Mouse (Mus musculus) ovary, postnatal 14 days (tissue): ENCODE data around the gene Fbxo3.
"Not testable (repeated sequence)": the region's sequence is repeated elsewhere in the genome, so short reads cannot be mapped to it uniquely, and the experiment has no call there.

ENCODE experiments used
- DNase-seq: peaks from one replicate; pipeline ENCODE4 v3.0.0; 2022; ENCODE audit warnings: low spot score

The Fbxo3 gene

DNA sequence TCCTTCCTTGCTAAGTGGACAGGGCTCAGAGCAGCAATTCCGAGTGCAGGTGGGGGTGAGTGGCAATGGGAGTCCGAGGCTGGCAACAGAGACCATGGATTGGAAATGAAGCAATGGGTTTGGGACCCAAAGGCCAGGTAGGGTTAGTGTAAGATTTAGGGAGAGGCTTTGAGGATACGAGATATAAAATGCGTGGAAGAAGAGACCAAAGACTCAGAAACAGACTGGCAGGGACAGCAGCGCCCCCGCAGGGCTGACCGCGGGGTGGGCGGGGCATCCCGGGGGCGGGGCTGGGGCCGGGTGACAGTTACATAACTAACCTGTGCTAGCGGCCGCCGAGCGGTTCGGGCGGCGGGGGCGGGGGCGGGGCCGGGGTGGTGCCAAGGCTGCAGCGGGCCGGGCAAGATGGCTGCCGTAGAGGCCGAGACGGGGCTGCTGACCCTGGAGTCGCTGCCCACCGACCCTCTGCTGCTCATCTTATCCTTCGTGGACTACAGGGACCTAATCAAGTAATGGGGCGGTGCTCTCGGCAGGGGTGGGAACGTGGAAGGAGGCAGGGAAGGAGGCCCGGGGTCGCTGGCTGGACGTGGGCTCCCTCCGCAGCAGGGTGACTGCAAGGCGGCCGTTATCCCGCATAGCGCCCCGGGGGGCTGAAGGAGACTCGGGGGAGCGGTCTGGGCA is at the start of gene Fbxo3:
Gene Fbxo3 (plus strand): TSS at position 264 of the 681 bp plus-strand sequence.
- DNase-seq: peak; percentile 77

DNA sequence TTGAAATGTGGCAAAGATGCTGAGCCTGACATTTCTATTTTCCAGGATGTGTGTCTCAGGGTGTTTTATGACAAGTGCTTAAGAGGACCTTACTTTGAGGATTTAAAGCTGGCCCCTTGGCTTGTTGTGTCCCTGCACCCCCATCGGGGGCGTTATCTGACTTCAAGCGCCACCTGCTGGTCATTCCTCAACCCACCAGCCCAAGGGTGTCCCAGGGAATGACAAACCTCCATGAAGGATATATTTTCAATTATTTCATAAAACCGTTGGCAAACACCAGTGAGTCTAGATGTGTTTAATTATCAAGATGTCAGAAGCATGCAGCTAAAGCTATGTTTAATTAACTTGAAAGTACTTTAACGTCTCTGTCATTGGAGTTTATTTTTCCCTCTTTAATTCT is 45.3 kb upstream of the Fbxo3 start:
- peak; percentile 79 for DNase-seq

DNA sequence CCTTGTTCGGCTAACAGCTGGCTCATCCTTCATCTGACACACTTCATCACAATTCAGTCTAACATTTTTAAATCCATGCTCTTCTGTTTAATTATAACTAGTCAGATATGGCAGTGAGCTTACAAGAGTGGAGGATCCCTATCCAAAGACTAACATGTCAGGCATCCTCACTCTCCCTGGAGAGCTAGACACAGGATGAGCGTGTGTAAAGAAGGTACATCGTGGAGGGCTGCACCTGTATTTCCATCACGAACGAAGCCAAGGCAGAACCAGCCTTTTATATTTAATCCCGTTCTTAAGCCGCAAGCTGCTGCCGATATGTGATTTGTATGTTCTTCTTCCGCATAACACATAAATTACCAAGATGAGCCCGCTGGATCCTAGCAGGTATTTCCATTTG is 44.4 kb upstream of the Fbxo3 start:
- DNase-seq: no peak

DNA sequence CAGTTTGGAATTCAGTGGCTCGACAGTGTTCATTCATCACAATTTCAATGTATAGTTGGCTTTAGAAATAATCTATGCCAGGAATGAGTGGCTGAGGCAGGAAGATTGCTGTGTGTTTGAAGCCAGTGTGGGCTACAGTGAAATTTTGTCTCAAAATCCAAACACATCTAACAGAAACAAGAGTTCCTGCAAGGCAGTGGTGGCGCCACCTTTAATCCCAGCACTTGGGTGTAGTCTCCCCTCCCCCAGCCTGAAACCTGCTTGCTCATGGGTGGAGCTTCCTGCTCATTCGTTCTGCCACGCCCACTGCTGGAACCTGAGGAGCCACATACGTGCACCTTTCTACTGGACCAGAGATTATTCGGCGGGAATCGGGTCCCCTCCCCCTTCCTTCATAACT is 39.9 kb upstream of the Fbxo3 start:
- DNase-seq: not testable (repeated sequence)

DNA sequence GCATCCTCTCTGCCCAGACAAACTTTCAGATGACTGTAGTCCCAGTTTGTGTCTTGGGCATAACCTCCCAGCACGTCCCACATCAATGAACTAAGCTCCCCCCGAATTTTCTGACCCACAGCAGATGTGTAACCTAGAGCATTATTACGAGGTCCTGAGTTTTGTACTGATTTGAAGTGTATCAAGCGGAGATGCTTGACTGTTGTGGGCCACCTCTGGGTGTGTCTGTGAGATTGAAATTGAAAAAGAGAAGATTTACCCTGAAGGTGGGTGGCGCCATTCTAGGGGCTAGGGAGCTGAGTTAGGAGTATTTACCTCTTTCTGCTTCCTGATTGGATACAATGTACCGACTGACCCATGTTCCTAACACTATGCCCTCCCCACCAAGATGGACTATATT is 37.8 kb upstream of the Fbxo3 start:
- DNase-seq: no peak

DNA sequence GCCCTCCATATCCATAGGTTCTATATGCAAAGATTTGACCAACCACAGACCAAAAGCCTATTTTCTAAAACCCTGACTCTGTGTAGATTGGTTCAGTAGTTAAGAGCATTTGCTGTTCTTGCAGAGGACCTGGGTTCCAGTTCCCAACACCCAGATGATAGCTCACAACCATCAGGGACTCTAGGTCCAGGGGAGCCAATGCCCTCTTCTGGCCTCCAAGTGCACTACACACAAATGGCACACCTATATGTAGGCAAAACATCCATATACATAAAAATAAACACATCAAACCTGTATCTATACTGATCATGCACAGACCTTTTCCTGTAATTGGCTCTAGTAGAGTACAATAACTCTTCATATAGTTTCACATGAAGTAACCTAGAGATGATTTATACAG is 36.2 kb upstream of the Fbxo3 start:
- no peak for DNase-seq

DNA sequence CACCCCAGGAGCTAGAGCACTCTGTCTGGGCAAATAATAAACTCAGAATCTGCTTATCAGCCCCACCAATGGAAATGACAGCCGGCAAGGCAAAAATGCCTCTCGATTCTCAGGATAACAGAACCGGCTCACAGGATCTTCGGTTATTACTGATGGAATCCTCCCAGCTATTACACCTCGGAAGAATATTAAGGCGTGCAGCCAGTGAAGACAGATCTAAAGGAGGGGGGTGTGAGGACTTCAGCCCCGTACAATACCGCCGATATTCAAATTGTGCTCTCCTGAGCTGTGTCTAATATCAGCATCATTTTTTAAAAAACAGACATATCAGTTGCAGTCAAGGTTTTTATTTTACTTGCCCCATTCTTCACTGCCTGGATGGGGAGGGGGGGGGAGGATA is 35.4 kb upstream of the Fbxo3 start:
- DNase-seq: no peak

DNA sequence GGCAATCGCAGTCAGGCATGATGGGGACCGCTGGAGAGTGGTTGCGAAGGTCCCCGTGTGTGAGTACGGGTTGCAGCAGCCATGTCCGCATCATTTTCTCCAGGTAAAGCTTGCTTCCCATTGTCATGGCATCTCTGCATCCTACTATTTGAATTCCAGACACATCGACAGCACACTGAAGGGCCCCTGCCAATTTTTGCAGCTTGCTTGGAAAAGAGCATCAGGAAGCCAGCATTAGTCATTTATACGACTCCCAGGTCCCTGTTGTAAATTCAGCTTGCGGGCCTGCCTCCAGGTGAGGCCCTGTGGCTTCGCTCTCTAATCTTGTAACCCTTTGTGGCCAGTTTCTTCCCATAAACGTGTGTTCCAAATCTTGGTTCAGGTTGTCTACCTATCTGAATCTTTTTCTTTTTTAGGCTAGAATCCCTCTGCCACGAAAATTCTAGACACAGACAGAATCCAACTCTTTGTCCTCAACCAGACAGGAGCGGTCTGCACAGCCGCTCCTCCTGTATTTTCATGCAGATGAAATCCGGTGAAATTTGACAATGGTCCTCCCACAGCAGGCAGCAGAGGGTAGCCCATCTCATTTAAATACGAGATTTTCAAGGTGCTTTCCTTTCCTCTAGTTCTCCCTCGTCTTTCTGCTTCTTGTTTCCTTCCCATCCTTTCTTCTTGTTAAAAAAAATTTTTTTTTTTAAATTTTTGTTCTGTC is 34.7 kb upstream of the Fbxo3 start:
- no peak for DNase-seq

DNA sequence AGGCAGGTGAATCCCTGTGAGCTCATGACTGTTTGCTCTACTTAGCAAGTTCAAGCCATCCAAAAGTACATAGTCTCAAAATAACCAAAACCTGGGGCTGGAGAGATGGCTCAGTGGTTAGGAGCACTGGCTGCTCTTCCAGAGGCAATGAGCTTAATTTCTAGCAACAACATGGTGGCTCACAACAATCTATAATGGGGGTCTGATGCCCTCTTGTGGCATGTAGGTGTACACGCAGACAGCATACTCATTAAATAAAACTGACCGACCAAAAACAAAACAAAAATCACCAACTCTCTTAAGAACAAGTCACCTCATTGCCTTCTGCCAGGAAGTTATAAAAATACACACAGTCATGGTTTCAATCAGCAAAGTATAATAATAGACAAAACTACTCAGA is 26.4 kb upstream of the Fbxo3 start:
- no peak for DNase-seq

DNA sequence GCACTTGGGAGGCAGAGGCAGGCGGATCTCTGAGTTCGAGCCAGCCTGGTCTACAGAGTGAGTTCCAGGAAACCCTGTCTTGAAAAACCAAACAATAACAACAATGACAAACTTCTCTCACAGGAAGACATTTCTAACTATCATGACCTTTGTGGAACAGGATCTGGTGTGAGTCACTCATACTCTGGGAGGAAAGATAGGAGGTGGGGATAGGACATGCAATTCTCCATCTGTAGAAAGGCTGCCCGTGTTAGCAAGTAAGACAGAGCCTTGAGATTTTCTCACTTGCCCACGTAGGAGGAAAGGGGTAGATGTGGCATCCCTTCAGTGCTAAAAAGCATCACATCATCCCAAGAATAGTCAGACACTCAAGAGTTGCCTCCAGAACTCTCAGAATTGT is 25.7 kb upstream of the Fbxo3 start:
- DNase-seq: no peak

DNA sequence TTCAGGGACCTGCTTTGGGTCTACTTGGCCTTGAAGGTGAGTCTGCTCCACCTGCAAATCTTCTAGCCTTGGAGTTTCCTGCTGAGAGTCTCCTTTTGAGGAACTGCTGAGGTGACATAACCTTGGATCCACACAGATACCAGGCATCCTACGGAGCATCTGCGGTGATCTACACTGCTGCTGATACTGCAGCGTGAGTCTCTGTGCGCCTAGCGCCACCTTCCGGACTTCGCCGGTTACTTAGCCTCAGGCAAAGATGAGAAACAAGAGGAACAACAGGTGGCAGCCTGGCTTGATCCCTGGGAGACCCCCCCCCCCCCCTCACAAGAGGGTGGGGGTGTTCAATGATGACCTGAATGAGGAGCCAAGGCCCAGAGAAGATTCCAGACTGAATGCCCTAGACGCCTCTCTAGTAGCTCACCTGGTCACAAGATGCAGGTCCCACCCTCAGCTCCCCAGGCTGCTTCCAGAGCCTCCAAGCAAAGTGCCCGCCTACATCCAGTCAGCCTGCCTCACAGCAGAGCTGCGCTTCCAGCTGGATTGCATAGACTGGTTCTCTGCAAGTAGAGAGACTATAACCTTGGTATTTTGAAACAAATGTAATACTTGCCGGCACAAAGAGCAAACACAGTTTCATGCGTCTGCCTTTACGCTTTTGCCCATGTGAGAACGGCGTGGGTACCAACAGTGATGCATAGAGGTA is 24.7 kb upstream of the Fbxo3 start:
- peak; percentile 27 for DNase-seq

DNA sequence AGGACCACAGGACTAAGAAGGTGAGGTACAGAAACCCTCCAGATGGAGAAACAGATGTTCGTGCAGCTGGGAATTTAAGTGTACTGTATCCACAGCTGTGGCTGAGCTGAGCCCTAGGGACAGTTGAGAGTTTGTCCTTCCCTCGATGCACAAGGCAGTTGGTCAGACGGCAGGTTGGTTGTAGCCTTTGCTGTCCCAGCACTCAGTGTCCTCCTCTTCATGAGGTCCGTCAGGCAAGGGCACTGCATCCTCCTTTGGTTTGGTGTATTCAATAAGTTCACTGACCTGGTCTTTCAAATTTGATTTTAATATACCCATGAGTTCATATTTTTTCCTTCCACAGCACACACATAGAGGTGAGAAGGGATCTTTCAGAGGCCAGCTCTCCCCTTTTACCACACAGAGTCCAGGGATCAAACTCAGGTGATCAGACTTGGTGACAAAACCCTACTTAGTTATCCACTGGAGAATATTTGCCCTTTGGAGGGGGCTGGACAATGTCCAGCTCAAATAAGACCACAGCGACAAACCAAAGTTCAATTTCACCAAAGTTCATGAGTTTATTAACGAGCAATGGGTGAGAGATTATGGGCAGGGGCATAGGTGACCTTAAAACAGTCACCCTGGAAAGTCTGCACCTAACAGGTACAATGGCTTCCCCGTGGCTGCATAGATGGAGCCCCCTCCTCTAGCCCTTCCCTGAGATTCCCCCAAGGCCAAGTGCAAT is 19.6 kb upstream of the Fbxo3 start:
- no peak for DNase-seq

DNA sequence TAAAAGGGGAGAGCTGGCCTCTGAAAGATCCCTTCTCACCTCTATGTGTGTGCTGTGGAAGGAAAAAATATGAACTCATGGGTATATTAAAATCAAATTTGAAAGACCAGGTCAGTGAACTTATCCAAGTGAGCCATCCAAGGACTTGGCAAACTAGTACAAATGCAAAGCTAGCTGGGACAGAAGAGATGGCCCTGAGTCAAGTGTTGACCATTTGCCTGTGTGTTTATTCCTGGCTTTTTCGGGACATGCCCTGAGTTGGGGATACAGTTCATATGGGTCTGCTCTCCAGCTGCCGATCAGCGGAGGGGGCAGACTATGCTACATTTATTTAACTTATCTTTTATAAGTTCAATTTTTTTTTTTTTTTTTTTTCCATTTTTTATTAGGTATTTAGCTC is 18.7 kb upstream of the Fbxo3 start:
- not testable (repeated sequence) for DNase-seq

DNA sequence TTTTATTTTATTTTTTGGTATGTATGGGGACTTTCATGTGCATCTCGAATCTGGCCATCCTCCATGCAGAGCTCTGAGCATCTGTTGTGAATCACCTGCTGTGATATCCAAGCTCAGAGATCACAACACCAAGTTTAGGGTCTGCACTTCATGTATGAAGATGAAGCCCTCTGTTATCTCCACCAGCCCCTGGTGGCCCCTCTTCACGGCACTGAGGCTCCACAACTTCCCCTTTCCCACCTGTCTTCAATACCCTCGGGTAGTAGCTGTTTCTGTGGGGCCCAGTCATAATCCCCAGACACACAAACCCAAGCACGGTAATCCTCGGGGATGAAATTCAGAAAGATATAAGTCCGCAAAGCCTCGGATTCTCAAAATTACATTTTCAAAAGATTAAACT is 4.4 kb upstream of the Fbxo3 start:
- no peak for DNase-seq

DNA sequence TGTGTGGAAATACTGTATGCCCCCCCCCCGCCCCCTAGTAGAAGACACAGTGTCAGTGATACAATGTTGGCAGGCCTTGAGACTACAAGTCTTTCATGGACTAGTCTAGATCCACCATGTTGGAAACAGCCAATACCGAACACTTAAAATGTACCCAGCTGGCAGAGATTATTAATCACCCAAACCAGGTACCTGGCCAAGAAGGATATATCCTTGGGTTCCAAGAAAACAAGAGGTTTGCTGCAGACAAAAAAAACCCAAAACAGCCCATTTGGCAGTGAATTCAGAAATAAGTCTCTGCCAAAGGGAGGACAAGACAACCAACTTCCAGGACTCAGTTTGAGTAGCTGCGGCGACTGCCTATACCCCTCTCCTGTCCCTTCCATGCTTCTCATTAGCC is 2.9 kb upstream of the Fbxo3 start:
- DNase-seq: no peak

DNA sequence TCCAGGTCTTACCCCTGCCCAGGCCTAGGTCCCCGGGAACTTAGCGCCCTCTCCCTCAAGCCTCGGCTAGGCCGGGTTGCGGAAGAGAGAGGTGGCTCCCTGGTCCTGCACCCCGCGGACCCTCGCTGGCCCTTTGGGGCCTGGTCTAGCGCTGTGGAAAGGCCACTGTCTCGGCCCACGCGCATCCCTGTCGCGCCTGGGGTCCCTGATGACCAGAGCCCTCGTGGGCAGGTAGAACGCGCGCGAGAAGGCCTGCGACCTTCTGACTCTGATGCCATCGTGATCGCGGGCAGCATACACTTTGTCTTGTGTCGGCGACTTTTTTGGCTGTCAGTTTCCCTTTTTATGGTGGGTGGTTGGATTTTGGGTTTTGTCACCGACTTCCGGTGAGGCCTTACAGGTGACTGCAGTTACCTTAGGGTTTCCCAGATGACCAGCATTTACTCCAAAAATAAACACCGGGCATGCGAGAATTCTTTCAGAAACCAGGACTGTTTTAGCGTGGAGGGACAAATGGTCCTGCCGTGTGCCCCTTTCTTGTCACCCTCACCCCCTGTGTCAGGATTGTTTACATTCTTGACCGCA is 710 bp downstream of the Fbxo3 start, which contains the start of gene 4931422A03Rik:
Gene 4931422A03Rik (minus strand): TSS at position 223 of the 585 bp plus-strand sequence.
- DNase-seq: peak; percentile 7

DNA sequence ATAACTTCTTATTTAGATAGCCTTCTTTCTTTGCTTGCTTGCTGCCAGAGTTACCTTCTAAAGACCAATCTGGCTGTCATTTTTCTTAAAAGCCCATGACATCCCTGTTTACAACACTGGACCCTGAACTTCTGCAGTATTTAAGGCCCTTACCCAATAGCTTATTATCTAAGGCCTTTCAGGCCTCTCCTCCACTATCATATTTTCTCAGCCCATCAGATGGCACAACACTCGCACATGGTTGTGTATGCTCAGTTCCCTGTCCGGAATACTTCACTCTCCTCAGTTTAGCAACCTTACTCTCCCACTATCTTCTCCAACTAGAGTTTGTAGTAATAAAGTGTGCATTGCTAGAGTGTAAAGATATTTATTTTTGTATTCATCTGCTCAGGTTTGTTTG is 1.6 kb downstream of the Fbxo3 start:
- no peak for DNase-seq

DNA sequence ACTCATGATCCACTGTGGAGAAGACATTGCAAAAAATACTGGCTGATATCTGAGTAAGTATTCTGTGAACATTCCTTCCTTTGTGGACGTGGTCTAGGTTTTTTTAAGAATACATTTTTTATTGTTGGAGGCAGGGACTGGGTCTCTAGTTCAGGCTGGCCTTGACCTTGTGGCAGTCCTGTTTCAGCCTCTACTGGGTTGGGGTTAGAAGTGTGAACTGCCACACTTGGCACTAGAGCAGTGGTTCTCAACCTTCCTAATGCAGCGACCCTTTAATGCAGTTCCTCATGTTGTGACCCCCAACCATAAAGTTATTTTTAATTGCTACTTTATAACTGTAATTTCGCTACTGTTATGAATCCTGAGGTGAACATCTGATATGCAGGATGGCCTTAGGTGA is 2.9 kb downstream of the Fbxo3 start:
- no peak for DNase-seq

DNA sequence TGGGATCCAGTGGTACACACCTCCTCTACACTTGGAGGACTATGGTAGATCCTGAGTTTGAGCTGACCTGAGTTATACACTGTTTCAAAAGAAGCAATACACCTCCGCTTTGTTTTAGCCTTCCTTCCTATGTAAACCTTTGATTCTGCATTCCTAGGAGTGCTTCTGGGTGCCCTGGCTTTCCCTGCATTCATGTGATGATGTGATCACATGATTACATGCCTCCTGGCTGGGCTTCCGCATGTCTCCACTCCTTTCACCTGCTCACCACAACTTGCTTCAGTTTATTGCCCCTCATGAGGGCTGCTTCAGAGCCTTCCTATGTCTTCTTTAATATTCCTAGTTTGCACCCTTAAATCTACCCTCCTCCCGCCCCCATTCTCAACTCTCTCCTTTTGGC is 4.5 kb downstream of the Fbxo3 start:
- DNase-seq: no peak

DNA sequence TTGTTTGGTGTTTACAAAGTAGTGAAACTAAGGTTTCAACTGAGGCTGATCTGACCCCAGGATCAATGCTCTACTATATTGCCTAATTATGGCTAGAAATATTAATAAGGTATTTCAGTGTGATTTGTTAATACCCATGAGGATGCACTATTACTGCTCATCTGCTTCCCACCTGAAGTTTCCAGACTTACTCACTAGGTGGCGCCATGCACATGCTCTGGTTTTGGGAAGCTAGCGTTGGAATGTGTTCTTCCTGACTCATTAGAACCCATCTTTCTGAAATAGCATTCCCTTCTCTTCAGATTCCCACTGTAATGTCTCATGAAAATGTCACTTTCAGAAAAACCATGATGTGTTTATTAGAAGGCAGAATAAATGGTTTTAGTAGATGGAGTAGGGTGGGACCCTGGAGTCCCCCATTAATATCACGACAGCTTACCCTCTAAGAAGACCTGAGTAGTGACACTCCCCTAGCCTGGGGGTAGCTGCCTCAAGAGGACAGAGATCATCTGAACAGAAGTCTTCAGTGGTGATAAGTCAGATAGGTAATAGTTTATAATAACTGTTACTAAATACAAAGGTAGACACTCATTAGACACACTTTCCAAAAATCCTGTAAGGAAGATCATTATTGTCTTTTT is 7.4 kb downstream of the Fbxo3 start:
- DNase-seq: peak; percentile 59

DNA sequence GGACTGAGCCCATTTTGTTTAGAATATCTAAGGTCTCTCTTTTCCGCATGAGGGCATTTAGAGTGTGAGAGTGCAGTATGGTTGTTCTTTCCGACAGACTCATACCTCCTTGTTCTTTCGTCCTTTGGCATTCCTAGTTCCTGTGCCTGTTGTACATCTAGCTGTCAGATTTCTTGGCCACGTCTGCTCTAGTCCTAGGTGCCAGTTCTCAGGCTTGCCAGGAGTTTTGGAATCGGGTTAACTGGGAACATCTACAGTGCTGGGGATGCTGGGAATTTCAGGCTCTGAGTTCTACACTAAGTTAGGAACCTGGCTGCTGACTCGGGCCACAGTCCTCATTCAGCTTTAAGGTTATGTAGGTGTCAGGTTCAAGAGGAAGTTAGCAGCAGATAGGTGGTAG is 8.1 kb downstream of the Fbxo3 start:
- DNase-seq: no peak

DNA sequence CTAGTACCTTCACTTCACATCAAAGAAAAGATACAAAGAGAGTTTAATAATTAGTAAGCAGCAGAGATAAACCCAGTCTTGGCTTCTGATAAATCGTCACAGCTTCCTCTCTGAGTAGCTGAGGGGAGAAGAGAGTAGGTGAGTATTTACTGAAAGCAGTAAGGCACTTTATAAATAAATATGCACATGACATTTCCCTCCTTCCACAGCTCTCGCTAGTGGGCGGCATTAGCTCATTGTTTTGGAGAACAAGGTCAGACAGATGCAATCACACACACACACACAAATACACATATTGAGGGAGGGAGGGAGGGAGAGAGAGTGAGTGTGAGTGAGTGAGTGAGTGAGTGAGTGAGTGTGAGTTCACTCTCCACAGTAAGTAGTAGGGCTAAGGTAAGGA is 8.8 kb downstream of the Fbxo3 start:
- DNase-seq: no peak
